In genomic region chr16:34316253-34316652, GRCm38 (mm10) we compare ENCODE assay signal across 15 mouse cellular contexts.
DNase-seq lines count a peak whose midpoint lies in the region; ATAC-seq lines count a peak whose summit lies in the region.
"Had no signal": no experiment of that assay in that cellular context is flagged by ENCODE, and none has a peak within 500 bp of the region (broad histone marks: within the 10 kb centered on the region; RNA-seq: fewer than 3 reads in every experiment).

No protein-coding gene starts in this region.

- no peaks in the 10 kb centered on the region for H3K27me3 ChIP-seq in midbrain, embryonic 11.5 days (ENCODE audit: control insufficient read depth, insufficient read depth, low read length)
- H3K27me3 ChIP-seq in midbrain, embryonic 10.5 days (ENCODE audit: low read depth, poor library complexity, severe bottlenecking), result no peaks in the 10 kb centered on the region
- H3K27me3 ChIP-seq in midbrain, embryonic 14.5 days (ENCODE audit: control insufficient read depth, insufficient read depth, low read length), result no peaks in the 10 kb centered on the region
- no peaks in the 10 kb centered on the region for H3K27me3 ChIP-seq in liver, embryonic 11.5 days (replicated peaks; ENCODE audit: control insufficient read depth, insufficient read depth, low read length)

- DNase-seq in embryo, embryonic 10 days (ENCODE audit: low spot score), result peak; percentile 34
- DNase-seq in embryo, embryonic 9.5 days (ENCODE audit: extremely low spot score), result no peak
- peak; percentile 82 for DNase-seq in midbrain, embryonic 11.5 days (ENCODE audit: low spot score, missing footprints)
- no peak for DNase-seq in midbrain, embryonic 10.5 days (ENCODE audit: low spot score)
- DNase-seq in midbrain, embryonic 14.5 days, result peak; percentile 83
- DNase-seq in liver, embryonic 11.5 days (ENCODE audit: low spot score), result no peak
- DNase-seq in lung, postnatal 36 days, result no peak
- no peak for DNase-seq in cerebellum, postnatal 4 days (ENCODE audit: low spot score in 2 of 2)
- DNase-seq: adrenal gland, postnatal 10 days; cerebellum, postnatal 36 days; kidney, postnatal 36 days; liver had no signal

- no peak overlapping the region for H3K4me3 ChIP-seq in midbrain, embryonic 11.5 days (ENCODE audit: low read depth, low read length)
- H3K4me3 ChIP-seq in midbrain, embryonic 10.5 days, result no peak overlapping the region
- H3K4me3 ChIP-seq in midbrain, embryonic 14.5 days (replicated peaks; ENCODE audit: low read depth, low read length), result no peak overlapping the region
- no peak overlapping the region for H3K4me3 ChIP-seq in liver, embryonic 11.5 days (ENCODE audit: low read depth, low read length)
- H3K4me3 ChIP-seq: erythroblast, embryonic 14.5 days had no signal

- 76% methylated on average over 10 of the region's 10 CpGs for WGBS in midbrain, embryonic 11.5 days
- 81% methylated on average over 10 of the region's 10 CpGs for WGBS in midbrain, embryonic 10.5 days
- 30% methylated on average over 10 of the region's 10 CpGs for WGBS in midbrain, embryonic 14.5 days
- 63% methylated on average over 10 of the region's 10 CpGs for WGBS in liver, embryonic 11.5 days

- no peaks in the 10 kb centered on the region; the same call in 1 of the 2 replicates for H3K36me3 ChIP-seq in midbrain, embryonic 11.5 days (ENCODE audit: control insufficient read depth, insufficient read depth, low read length)
- peaks cover 9% of the 10 kb centered on the region for H3K36me3 ChIP-seq in midbrain, embryonic 10.5 days
- 0 out of 2 replicates have a peak, but pooled peaks cover 6% of the 10 kb centered on the region for H3K36me3 ChIP-seq in midbrain, embryonic 14.5 days (ENCODE audit: control insufficient read depth, insufficient read depth, low read length)
- no peaks in the 10 kb centered on the region for H3K36me3 ChIP-seq in liver, embryonic 11.5 days (ENCODE audit: control insufficient read depth, insufficient read depth, low read length)

- no peaks in the 10 kb centered on the region for H3K9me3 ChIP-seq in midbrain, embryonic 11.5 days (ENCODE audit: control insufficient read depth, low read length)
- H3K9me3 ChIP-seq in midbrain, embryonic 10.5 days (replicated peaks), result no peaks in the 10 kb centered on the region
- no peaks in the 10 kb centered on the region for H3K9me3 ChIP-seq in midbrain, embryonic 14.5 days (ENCODE audit: control insufficient read depth, low read length)
- H3K9me3 ChIP-seq in liver, embryonic 11.5 days (ENCODE audit: control insufficient read depth, low read length), result no peaks in the 10 kb centered on the region

- H3K4me1 ChIP-seq in midbrain, embryonic 11.5 days (ENCODE audit: control insufficient read depth, insufficient read depth, low read length), result no peaks in the 10 kb centered on the region
- no peaks in the 10 kb centered on the region; the same call in 1 of the 2 replicates for H3K4me1 ChIP-seq in midbrain, embryonic 10.5 days
- peaks cover 22% of the 10 kb centered on the region for H3K4me1 ChIP-seq in midbrain, embryonic 14.5 days (ENCODE audit: control insufficient read depth, insufficient read depth, low read length)
- no peaks in the 10 kb centered on the region for H3K4me1 ChIP-seq in liver, embryonic 11.5 days (replicated peaks; ENCODE audit: control insufficient read depth, insufficient read depth, low read length)

- no peak overlapping the region for H3K4me2 ChIP-seq in midbrain, embryonic 11.5 days
- H3K4me2 ChIP-seq in midbrain, embryonic 14.5 days (ENCODE audit: low read length), result peak overlapping the region; percentile 11; the same call in 1 of the 2 replicates
- no peak overlapping the region for H3K4me2 ChIP-seq in liver, embryonic 11.5 days
- H3K4me2 ChIP-seq: heart, embryonic 11.5 days had no signal

- ATAC-seq in midbrain, embryonic 11.5 days (ENCODE audit: low FRiP score), result 0 out of 2 replicates have a peak, but pooled peaks have one; percentile 33
- ATAC-seq in midbrain, embryonic 14.5 days (ENCODE audit: low FRiP score, low TSS enrichment), result peak; percentile 48
- no peak for ATAC-seq in liver, embryonic 11.5 days (replicated peaks; ENCODE audit: low FRiP score)
- ATAC-seq: inflammation-experienced regulatory T-cells, adult 6 months had no signal

- no peak overlapping the region for H3K27ac ChIP-seq in midbrain, embryonic 11.5 days (ENCODE audit: low read depth, low read length)
- H3K27ac ChIP-seq in midbrain, embryonic 10.5 days (replicated peaks), result no peak overlapping the region
- H3K27ac ChIP-seq in midbrain, embryonic 14.5 days (replicated peaks; ENCODE audit: low read depth, low read length), result peak overlapping the region; percentile 68
- H3K27ac ChIP-seq in liver, embryonic 11.5 days (ENCODE audit: low read depth, low read length), result no peak overlapping the region

- no peak overlapping the region for H3K9ac ChIP-seq in midbrain, embryonic 11.5 days (ENCODE audit: low read length)
- no peak overlapping the region; the same call in 1 of the 2 replicates for H3K9ac ChIP-seq in midbrain, embryonic 14.5 days (replicated peaks; ENCODE audit: low read length)
- H3K9ac ChIP-seq in liver, embryonic 11.5 days (ENCODE audit: low read depth, low read length), result no peak overlapping the region

Comparison
In these comparisons a context has a peak if more than half of its experiments do, and no peak if none do; other contexts are left out.
1. DNase-seq: peak in embryo, embryonic 10 days (single experiment), midbrain, embryonic 11.5 days (single experiment) and midbrain, embryonic 14.5 days (single experiment); none in embryo, embryonic 9.5 days (single experiment), midbrain, embryonic 10.5 days (single experiment), liver, embryonic 11.5 days (single experiment), lung, postnatal 36 days (single experiment) and cerebellum, postnatal 4 days (0 of 2).